Mouse (Mus musculus): Measurements from ENCODE around the gene Cttn.

GRCm38 (mm10) chr7:144414632-144415031 lies 56.2 kb downstream of the Cttn start:
- no peak for TF ChIP-seq MAX (IDR thresholded peaks at IDR 0.05)
- TF ChIP-seq CTCF (IDR thresholded peaks at IDR 0.05; ENCODE audit: control insufficient read depth, insufficient read depth, insufficient read length), result no peak
- TF ChIP-seq USF1 (IDR thresholded peaks at IDR 0.05; ENCODE audit: low read depth), result no peak
- no peak for TF ChIP-seq MYOG (IDR thresholded peaks at IDR 0.05; ENCODE audit: control insufficient read depth, extremely low read depth, insufficient read length)
- TF ChIP-seq MYOD1 (IDR thresholded peaks at IDR 0.05; ENCODE audit: control insufficient read depth, insufficient read length, low read depth), result no peak
- TF ChIP-seq CEBPB (IDR thresholded peaks at IDR 0.05; ENCODE audit: low read depth), result no peak
- TF ChIP-seq FOSL1 (IDR thresholded peaks at IDR 0.05; ENCODE audit: insufficient read depth, low read length, poor library complexity, severe bottlenecking), result no peak

All from C2C12 (cell line).